Mouse (Mus musculus) kidney, postnatal 0 days (tissue): Measurements from ENCODE around the gene Themis. TPM values are rescaled to one million over a fixed set of nuclear protein-coding genes. Genes with fewer than 3 reads are reported as not detected.

Experiments
- ATAC-seq: fragments of 200-750 bp; cut with Nextera tagmentation; replicated peaks from 2 replicates; pipeline ENCODE4 v1.8.0; 2017; ENCODE audit warnings: low read depth, moderate number of reproducible peaks, moderate TSS enrichment, moderate library complexity; ENCODE audit not compliant: low FRiP score
- DNase-seq: peaks from one replicate; pipeline ENCODE4 v3.0.0-alpha.2; 2016; ENCODE audit warnings: low spot score
- H3K27ac ChIP-seq: fragments of 300-500 bp; sonication (generic); 2 replicates; pipeline ENCODE4 v1.5.1; 2014; ENCODE audit warnings: mild to moderate bottlenecking
- H3K27me3 ChIP-seq: fragments of 300-500 bp; sonication (generic); 2 replicates; pipeline ENCODE4 v1.6.1; 2014; ENCODE audit warnings: low read length, mixed read lengths; ENCODE audit not compliant: insufficient read depth
- H3K36me3 ChIP-seq: fragments of 300-500 bp; sonication (generic); 2 replicates; pipeline ENCODE4 v1.6.1; 2014; ENCODE audit warnings: low read length, mixed read lengths; ENCODE audit not compliant: insufficient read depth
- H3K4me1 ChIP-seq: fragments of 300-500 bp; sonication (generic); replicated peaks from 2 replicates; pipeline ENCODE4 v1.6.1; 2014; ENCODE audit warnings: antibody characterized with exemption, low read length, mixed read lengths; ENCODE audit not compliant: insufficient read depth
- H3K4me2 ChIP-seq: fragments of 300-500 bp; sonication (generic); 2 replicates; pipeline ENCODE4 v1.6.1; 2014; ENCODE audit warnings: mild to moderate bottlenecking, low read length, moderate library complexity, mixed read lengths
- H3K4me3 ChIP-seq: fragments of 300-500 bp; sonication (generic); replicated peaks from 2 replicates; pipeline ENCODE4 v1.5.1; 2014; ENCODE audit warnings: low read depth, low read length
- H3K9ac ChIP-seq: fragments of 300-500 bp; sonication (generic); 2 replicates; pipeline ENCODE4 v1.6.1; 2014; ENCODE audit warnings: low read depth, low read length
- H3K9me3 ChIP-seq: fragments of 300-500 bp; sonication (generic); replicated peaks from 2 replicates; pipeline ENCODE4 v1.6.1; 2016; ENCODE audit warnings: low read length, inconsistent platforms, mixed read lengths
- CTCF ChIP-seq: IDR thresholded peaks from 2 replicates; pipeline ENCODE4 v1.5.1; 2016; ENCODE audit warnings: antibody characterized with exemption, low read depth, mild to moderate bottlenecking, moderate library complexity
- WGBS: fragments of 180-500 bp; shearing (Covaris S2); extraction: QIAGEN DNeasy Blood & Tissue Kit; methylation state at CpG from one replicate; pipeline ENCODE4 v1.1.7; 2014; 5-methylcytosine and 5-hydroxymethylcytosine counted together
- polyA plus RNA-seq: library from polyadenylated mRNA; unstranded; fragments of >200 nt; fragmentation: Nextera tagmentation; extraction: Ambion mirVana; gene quantifications from 2 replicates; pipeline ENCODE4 v1.2.1, GENCODE M21; 2015

The Themis gene
- polyA plus RNA-seq, 1 experiment from 2014 or later: not detected

DNA sequence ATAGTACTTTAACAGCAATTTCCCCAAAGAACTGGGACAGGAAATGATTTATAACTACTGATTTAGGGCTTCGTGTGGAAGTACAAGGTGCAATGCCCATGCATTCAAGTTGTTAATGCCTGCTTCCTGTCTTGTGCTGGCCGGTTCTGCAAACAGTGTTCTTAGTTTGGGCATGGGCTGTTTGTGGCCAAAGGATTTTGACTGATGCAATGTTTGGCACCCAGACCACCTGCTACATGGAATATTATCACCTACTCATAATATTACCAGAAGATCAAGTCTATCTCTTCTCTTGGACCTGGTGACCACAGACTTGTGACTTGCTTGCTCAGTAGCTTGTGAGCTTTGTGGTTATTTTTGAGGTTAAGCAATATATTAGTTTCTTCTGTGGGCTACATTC lies 16.2 kb upstream of the Themis start:
- ATAC-seq: no peak
- WGBS: 49% methylated on average over 2 of the region's 2 CpGs

DNA sequence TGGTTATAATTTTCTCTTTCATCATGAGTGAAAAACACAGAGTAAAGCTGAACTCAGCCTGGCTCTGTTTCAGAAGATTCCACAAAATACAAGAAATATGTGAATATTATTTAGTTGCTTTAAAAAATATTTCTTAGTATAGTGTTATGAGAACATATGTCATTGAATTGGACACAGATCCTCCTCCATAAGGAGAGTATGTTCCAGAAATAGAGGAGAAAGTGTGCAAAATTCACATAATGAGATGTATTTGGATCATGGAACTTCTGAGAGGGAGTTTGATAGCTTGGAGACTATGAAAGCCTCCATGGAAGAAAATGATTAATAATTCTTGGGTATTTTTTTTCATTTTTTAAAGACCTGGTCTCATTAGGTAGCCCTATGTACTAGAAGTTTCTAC lies 13.4 kb upstream of the Themis start:
- DNase-seq: peak; percentile 33
- H3K4me2 ChIP-seq: no peak overlapping the region
- H3K36me3 ChIP-seq: no peaks in the 10 kb centered on the region
- no peaks in the 10 kb centered on the region for H3K4me1 ChIP-seq
- H3K27me3 ChIP-seq: no peaks in the 10 kb centered on the region
- no peak overlapping the region for H3K27ac ChIP-seq
- no peak overlapping the region for H3K4me3 ChIP-seq
- no peak for TF ChIP-seq CTCF
- ATAC-seq: no peak
- no peak overlapping the region for H3K9ac ChIP-seq
- no peaks in the 10 kb centered on the region for H3K9me3 ChIP-seq

More for the DNA sequence above, 16.2 kb upstream of the Themis start:
- H3K36me3 ChIP-seq: no peaks in the 10 kb centered on the region
- H3K4me1 ChIP-seq: no peaks in the 10 kb centered on the region
- no peak for TF ChIP-seq CTCF
- no peaks in the 10 kb centered on the region for H3K9me3 ChIP-seq
- H3K27me3 ChIP-seq: no peaks in the 10 kb centered on the region
- no peak overlapping the region for H3K9ac ChIP-seq
- no peak overlapping the region for H3K27ac ChIP-seq
- DNase-seq: no peak
- no peak overlapping the region for H3K4me2 ChIP-seq
- H3K4me3 ChIP-seq: no peak overlapping the region

- Histone ChIP-seq H3K27me3 (no peaks in the 10 kb centered on the region), H3K27ac (no peak overlapping the region), H3K4me3 (no peak overlapping the region), H3K4me1 (no peaks in the 10 kb centered on the region), H3K4me2 (no peak overlapping the region), H3K36me3 (no peaks in the 10 kb centered on the region), H3K9ac (no peak overlapping the region), H3K9me3 (no peaks in the 10 kb centered on the region)
- DNase-seq (no peak), ATAC-seq (no peak)
- TF ChIP-seq CTCF: no peak
- 68% methylated on average over 6 of the region's 6 CpGs for WGBS
Observed at GRCm38 (mm10) chr10:28665141-28665540, 3.0 kb upstream of the Themis start.

DNA sequence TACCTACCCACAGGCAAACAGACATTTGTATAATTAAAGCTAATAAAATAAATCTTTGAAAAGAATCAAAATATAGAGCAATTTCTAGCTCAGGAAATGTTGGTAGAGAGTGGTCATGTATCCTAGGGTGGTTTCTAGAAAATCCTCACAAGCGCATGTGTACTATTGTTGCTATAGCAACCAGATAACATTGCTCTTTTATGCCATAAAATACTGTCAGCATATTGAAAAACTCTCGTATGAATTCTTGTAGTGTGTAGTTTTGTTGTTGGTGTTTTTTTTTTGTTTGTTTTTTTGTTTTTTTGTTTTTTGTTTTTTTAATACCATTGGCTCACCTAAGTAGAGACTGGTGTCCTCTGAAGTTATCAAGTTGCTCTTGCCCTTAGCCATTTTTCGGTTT lies 5.8 kb downstream of the Themis start:
- TF ChIP-seq CTCF: no peak
- Histone ChIP-seq H3K9ac (no peak overlapping the region), H3K36me3 (no peaks in the 10 kb centered on the region), H3K4me1 (no peaks in the 10 kb centered on the region), H3K9me3 (no peaks in the 10 kb centered on the region), H3K27me3 (no peaks in the 10 kb centered on the region), H3K4me3 (no peak overlapping the region), H3K4me2 (no peak overlapping the region), H3K27ac (no peak overlapping the region)
- WGBS: 79% methylated on average over 3 of the region's 3 CpGs
- DNase-seq (no peak), ATAC-seq (no peak)

GRCm38 (mm10) chr10:28675337-28675736 lies 7.2 kb downstream of the Themis start:
- H3K9ac ChIP-seq: no peak overlapping the region
- DNase-seq (no peak), ATAC-seq (no peak)
- H3K4me1 ChIP-seq: no peaks in the 10 kb centered on the region
- no peaks in the 10 kb centered on the region for H3K9me3 ChIP-seq
- no peaks in the 10 kb centered on the region for H3K27me3 ChIP-seq
- H3K36me3 ChIP-seq: no peaks in the 10 kb centered on the region
- H3K4me3 ChIP-seq: no peak overlapping the region
- no peak for TF ChIP-seq CTCF
- no peak overlapping the region for H3K27ac ChIP-seq
- no peak overlapping the region for H3K4me2 ChIP-seq
- WGBS: 89% methylated on average over 2 of the region's 2 CpGs

DNA sequence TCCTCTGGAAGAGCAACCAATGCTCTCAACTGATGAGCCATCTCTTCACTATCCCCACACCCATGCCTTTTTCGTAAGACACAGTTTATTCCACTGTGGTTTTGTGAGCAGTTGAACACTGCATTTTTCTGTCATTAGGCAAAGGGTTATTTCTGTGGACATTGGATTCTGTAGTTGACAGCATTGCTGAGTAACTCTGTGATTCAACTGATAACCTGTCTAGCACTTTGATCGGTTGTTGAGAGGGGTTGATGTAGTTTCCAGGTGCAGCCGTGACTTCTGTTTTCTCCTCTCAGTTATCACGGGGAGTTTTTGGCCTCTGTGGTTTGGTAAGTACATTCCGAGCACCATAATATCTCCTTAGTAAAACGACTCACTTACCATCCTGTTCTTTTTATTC lies 26.8 kb downstream of the Themis start:
- WGBS: 82% methylated on average over 6 of the region's 6 CpGs
- H3K9me3 ChIP-seq: no peaks in the 10 kb centered on the region
- no peak overlapping the region for H3K27ac ChIP-seq
- no peaks in the 10 kb centered on the region for H3K27me3 ChIP-seq
- TF ChIP-seq CTCF: no peak
- ATAC-seq: no peak
- H3K4me1 ChIP-seq: no peaks in the 10 kb centered on the region
- H3K36me3 ChIP-seq: no peaks in the 10 kb centered on the region
- no peak overlapping the region for H3K4me2 ChIP-seq
- no peak overlapping the region for H3K4me3 ChIP-seq
- no peak for DNase-seq
- H3K9ac ChIP-seq: no peak overlapping the region

DNA sequence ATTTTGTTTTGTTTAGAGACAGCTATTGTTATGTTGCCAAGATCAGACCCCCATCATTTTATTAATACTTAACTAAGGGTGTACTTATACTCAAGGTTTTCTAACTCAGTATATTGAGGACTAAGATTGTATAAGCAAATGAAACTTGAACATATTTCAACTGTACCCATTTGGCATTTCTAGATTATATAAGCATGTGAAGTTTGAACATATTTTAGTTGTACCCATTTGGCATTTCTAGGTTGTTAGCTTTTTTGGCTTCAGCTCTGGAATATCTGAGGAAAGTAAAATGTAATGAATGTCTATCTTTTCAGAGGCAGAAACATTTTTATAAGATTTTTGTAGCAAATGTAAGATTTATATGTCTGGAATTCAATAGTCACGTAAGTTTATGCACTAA lies 27.9 kb downstream of the Themis start:
- H3K4me2 ChIP-seq: no peak overlapping the region
- ATAC-seq (no peak), DNase-seq (no peak)
- no peak for TF ChIP-seq CTCF
- H3K9ac ChIP-seq: no peak overlapping the region
- no peaks in the 10 kb centered on the region for H3K36me3 ChIP-seq
- H3K9me3 ChIP-seq: no peaks in the 10 kb centered on the region
- H3K4me1 ChIP-seq: no peaks in the 10 kb centered on the region
- WGBS: 85% methylated on average over 1 of the region's 1 CpGs
- H3K27ac ChIP-seq: no peak overlapping the region
- H3K4me3 ChIP-seq: no peak overlapping the region
- no peaks in the 10 kb centered on the region for H3K27me3 ChIP-seq
